Mouse (Mus musculus): ENCODE measurements around the gene Casp3. TPM values are rescaled to one million over a fixed set of nuclear protein-coding genes. Genes with fewer than 3 reads are reported as not detected.
A peak's percentile ranks its signal among the peaks of the same experiment; 100 is the strongest.
"Not testable (repeated sequence)": the region's sequence is repeated elsewhere in the genome, so short reads cannot be mapped to it uniquely, and the experiment has no call there.

Gene Casp3
- total RNA-seq (2021) = 10 to 100 TPM; 18.0 to 21.8 TPM
- long read RNA-seq, experiment 1, transcript Casp3-204 (7 exons, 2,601 nt) = major isoform, 10 of 23 reads
- long read RNA-seq, experiment 1, partial matches to known transcripts = 4 of 23 reads
- long read RNA-seq, experiment 1, other reads (novel, unspliced or antisense) = 5 of 23 reads
- long read RNA-seq, experiment 2, transcript Casp3-204 (7 exons, 2,601 nt) = major isoform, 10 of 28 reads
- long read RNA-seq, experiment 2, partial matches to known transcripts = 17 of 28 reads
- long read RNA-seq, experiment 2, other reads (novel, unspliced or antisense) = 0 of 28 reads

- peak; percentile 99 for DNase-seq
Observed at GRCm38 (mm10) chr8:46616879-46617689, at the start of gene Casp3, which contains the start of gene Primpol. Casp3 (plus strand) TSS chr8:46617291. Primpol (minus strand) TSS chr8:46617212.

- DNase-seq = no peak
Observed at GRCm38 (mm10) chr8:46567946-46568345, 49.1 kb upstream of the Casp3 start.

- no peak for DNase-seq
Observed at GRCm38 (mm10) chr8:46568942-46569341, 48.1 kb upstream of the Casp3 start.

GRCm38 (mm10) chr8:46569659-46570441 is 47.2 kb upstream of the Casp3 start:
- no peak for DNase-seq

GRCm38 (mm10) chr8:46570673-46571072 is 46.4 kb upstream of the Casp3 start:
- DNase-seq = no peak

GRCm38 (mm10) chr8:46573446-46573845 is 43.6 kb upstream of the Casp3 start:
- no peak for DNase-seq

- DNase-seq = no peak
Observed at GRCm38 (mm10) chr8:46573964-46574363, 43.1 kb upstream of the Casp3 start.

- DNase-seq = no peak
Observed at GRCm38 (mm10) chr8:46578794-46579193, 38.3 kb upstream of the Casp3 start.

GRCm38 (mm10) chr8:46584328-46584727 is 32.8 kb upstream of the Casp3 start:
- not testable (repeated sequence) for DNase-seq

GRCm38 (mm10) chr8:46585576-46585975 is 31.5 kb upstream of the Casp3 start:
- no peak for DNase-seq

- DNase-seq = no peak
Observed at GRCm38 (mm10) chr8:46587911-46588310, 29.2 kb upstream of the Casp3 start.

- DNase-seq = no peak
Observed at GRCm38 (mm10) chr8:46588663-46589062, 28.4 kb upstream of the Casp3 start.

GRCm38 (mm10) chr8:46593067-46593466 is 24.0 kb upstream of the Casp3 start:
- no peak for DNase-seq

- no peak for DNase-seq
Observed at GRCm38 (mm10) chr8:46593772-46594171, 23.3 kb upstream of the Casp3 start.

GRCm38 (mm10) chr8:46595593-46595992 is 21.5 kb upstream of the Casp3 start:
- peak; percentile 26 for DNase-seq

GRCm38 (mm10) chr8:46596530-46596929 is 20.6 kb upstream of the Casp3 start:
- no peak for DNase-seq

- peak; percentile 28 for DNase-seq
Observed at GRCm38 (mm10) chr8:46597411-46597810, 19.7 kb upstream of the Casp3 start.

- peak; percentile 23 for DNase-seq
Observed at GRCm38 (mm10) chr8:46598114-46598513, 19.0 kb upstream of the Casp3 start.

- DNase-seq = no peak
Observed at GRCm38 (mm10) chr8:46598753-46599152, 18.3 kb upstream of the Casp3 start.

GRCm38 (mm10) chr8:46599314-46599904 is 17.7 kb upstream of the Casp3 start:
- no peak for DNase-seq

GRCm38 (mm10) chr8:46600959-46601707 is 16.0 kb upstream of the Casp3 start:
- DNase-seq = no peak
